Mouse (Mus musculus): ENCODE measurements at regions not wholly inside any gene's neighbourhood (a gene's known extent, or its start where the extent isn't known, plus 50 kb on each side); places are given as distances from the start of the nearest gene placed in this dataset.

GRCm38 (mm10) chr10:92312278-92312677 lies 409.9 kb downstream of the Nedd1 start:
- DNase-seq (ENCODE audit: low spot score) (no peak), ATAC-seq (no peak)
- TF ChIP-seq EP300 (IDR thresholded peaks at IDR 0.05) = no peak
- no peak for TF ChIP-seq CTCF (IDR thresholded peaks at IDR 0.05)
- 73% methylated on average over 6 of the region's 6 CpGs for whole genome bisulfite sequencing
- no peaks in the 10 kb centered on the region for H3K36me3 ChIP-seq (ENCODE audit: insufficient read depth, low read length)
- no peaks in the 10 kb centered on the region for H3K9me3 ChIP-seq (ENCODE audit: low read length)
- H3K27ac ChIP-seq (ENCODE audit: low read length) = no peak overlapping the region
- no peak overlapping the region for H3K9ac ChIP-seq (replicated peaks; ENCODE audit: low read depth)
- no peak overlapping the region for H3K4me3 ChIP-seq (ENCODE audit: low read depth, low read length)
- H3K4me1 ChIP-seq (ENCODE audit: insufficient read depth, low read depth, low read length) = no peaks in the 10 kb centered on the region
- H3K27me3 ChIP-seq (replicated peaks; ENCODE audit: insufficient read depth, low read length) = no peaks in the 10 kb centered on the region
- H3K4me2 ChIP-seq (replicated peaks; ENCODE audit: low read depth, low read length) = no peak overlapping the region

- Histone ChIP-seq H3K36me3 (ENCODE audit: insufficient read depth, low read length) (no peaks in the 10 kb centered on the region), H3K9ac (replicated peaks; ENCODE audit: low read depth) (no peak overlapping the region), H3K4me1 (ENCODE audit: insufficient read depth, low read depth, low read length) (no peaks in the 10 kb centered on the region), H3K4me3 (ENCODE audit: low read depth, low read length) (no peak overlapping the region), H3K9me3 (ENCODE audit: low read length) (no peaks in the 10 kb centered on the region), H3K27me3 (replicated peaks; ENCODE audit: insufficient read depth, low read length) (no peaks in the 10 kb centered on the region), H3K27ac (ENCODE audit: low read length) (no peak overlapping the region), H3K4me2 (replicated peaks; ENCODE audit: low read depth, low read length) (no peak overlapping the region)
- TF ChIP-seq CTCF (IDR thresholded peaks at IDR 0.05) = no peak
- TF ChIP-seq EP300 (IDR thresholded peaks at IDR 0.05) = no peak
- 74% methylated on average over 3 of the region's 3 CpGs for WGBS
- DNase-seq (ENCODE audit: low spot score) (no peak), ATAC-seq (no peak)
These were observed 413.6 kb downstream of the Nedd1 start for GRCm38 (mm10) chr10:92308643-92309042.

DNA sequence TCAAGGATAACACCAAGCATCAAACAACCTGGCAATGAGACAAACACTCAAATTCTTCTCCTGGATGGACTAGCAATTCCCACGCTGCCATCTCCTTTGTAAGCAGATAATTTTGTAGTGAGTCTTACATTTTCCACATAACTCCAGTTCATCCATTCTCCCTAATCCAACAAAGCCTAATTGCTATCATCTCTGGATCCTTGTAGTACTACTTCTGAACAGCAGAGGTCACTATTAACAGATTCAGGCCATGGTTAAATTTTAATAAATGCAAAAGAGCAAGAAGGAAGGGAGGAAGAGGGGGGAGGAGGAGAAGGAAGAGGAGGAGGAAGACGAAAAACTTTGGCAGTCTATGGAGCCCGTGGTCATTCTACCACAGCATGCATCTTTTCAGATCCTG lies 414.4 kb downstream of the Nedd1 start:
- H3K27me3 ChIP-seq (replicated peaks; ENCODE audit: insufficient read depth, low read length) = no peaks in the 10 kb centered on the region
- no peaks in the 10 kb centered on the region for H3K36me3 ChIP-seq (ENCODE audit: insufficient read depth, low read length)
- H3K9ac ChIP-seq (replicated peaks; ENCODE audit: low read depth) = no peak overlapping the region
- H3K4me1 ChIP-seq (ENCODE audit: insufficient read depth, low read depth, low read length) = no peaks in the 10 kb centered on the region
- peak; percentile 58 for DNase-seq (ENCODE audit: low spot score)
- no peak overlapping the region for H3K4me3 ChIP-seq (ENCODE audit: low read depth, low read length)
- no peak for ATAC-seq
- no peaks in the 10 kb centered on the region for H3K9me3 ChIP-seq (ENCODE audit: low read length)
- 21% methylated on average over 3 of the region's 3 CpGs for WGBS
- TF ChIP-seq CTCF (IDR thresholded peaks at IDR 0.05) (peak; percentile 77), EP300 (IDR thresholded peaks at IDR 0.05) (no peak)
- H3K27ac ChIP-seq (ENCODE audit: low read length) = no peak overlapping the region
- no peak overlapping the region for H3K4me2 ChIP-seq (replicated peaks; ENCODE audit: low read depth, low read length)

GRCm38 (mm10) chr10:92298693-92299092 lies 423.5 kb downstream of the Nedd1 start:
- H3K4me3 ChIP-seq (ENCODE audit: low read depth, low read length) = no peak overlapping the region
- no peaks in the 10 kb centered on the region for H3K36me3 ChIP-seq (ENCODE audit: insufficient read depth, low read length)
- no peaks in the 10 kb centered on the region for H3K27me3 ChIP-seq (replicated peaks; ENCODE audit: insufficient read depth, low read length)
- ATAC-seq (no peak), DNase-seq (ENCODE audit: low spot score) (no peak)
- H3K27ac ChIP-seq (ENCODE audit: low read length) = no peak overlapping the region
- no peaks in the 10 kb centered on the region for H3K4me1 ChIP-seq (ENCODE audit: insufficient read depth, low read depth, low read length)
- no peak overlapping the region for H3K4me2 ChIP-seq (replicated peaks; ENCODE audit: low read depth, low read length)
- WGBS = 73% methylated on average over 13 of the region's 13 CpGs
- no peak overlapping the region for H3K9ac ChIP-seq (replicated peaks; ENCODE audit: low read depth)
- H3K9me3 ChIP-seq (ENCODE audit: low read length) = no peaks in the 10 kb centered on the region
- no peak for TF ChIP-seq EP300 (IDR thresholded peaks at IDR 0.05)
- TF ChIP-seq CTCF (IDR thresholded peaks at IDR 0.05) = no peak

DNA sequence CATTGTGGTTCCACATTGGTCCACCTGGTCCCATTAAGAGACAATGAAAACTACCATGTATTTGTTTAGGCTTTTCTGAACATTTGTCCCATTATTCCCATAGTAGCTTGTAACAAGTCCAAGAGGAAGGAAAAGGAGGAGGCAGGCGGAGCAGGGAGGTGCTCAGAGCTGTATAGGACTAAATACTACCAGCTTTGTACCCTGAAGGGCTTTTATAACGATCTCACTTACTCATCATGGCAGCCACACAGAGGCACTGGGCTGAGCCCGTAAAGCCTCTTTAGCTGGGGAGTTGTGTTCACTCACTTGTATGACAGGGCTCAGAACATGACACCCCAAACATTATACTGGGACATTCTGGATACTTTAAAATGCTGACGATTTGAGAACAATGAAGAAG lies 425.4 kb downstream of the Nedd1 start:
- no peaks in the 10 kb centered on the region for H3K36me3 ChIP-seq (ENCODE audit: insufficient read depth, low read length)
- 68% methylated on average over 4 of the region's 4 CpGs for WGBS
- TF ChIP-seq CTCF (IDR thresholded peaks at IDR 0.05) = no peak
- H3K27ac ChIP-seq (ENCODE audit: low read length) = no peak overlapping the region
- no peak overlapping the region for H3K4me3 ChIP-seq (ENCODE audit: low read depth, low read length)
- H3K4me2 ChIP-seq (replicated peaks; ENCODE audit: low read depth, low read length) = no peak overlapping the region
- ATAC-seq (no peak), DNase-seq (ENCODE audit: low spot score) (no peak)
- no peaks in the 10 kb centered on the region for H3K4me1 ChIP-seq (ENCODE audit: insufficient read depth, low read depth, low read length)
- no peak overlapping the region for H3K9ac ChIP-seq (replicated peaks; ENCODE audit: low read depth)
- no peaks in the 10 kb centered on the region for H3K27me3 ChIP-seq (replicated peaks; ENCODE audit: insufficient read depth, low read length)
- no peaks in the 10 kb centered on the region for H3K9me3 ChIP-seq (ENCODE audit: low read length)

DNA sequence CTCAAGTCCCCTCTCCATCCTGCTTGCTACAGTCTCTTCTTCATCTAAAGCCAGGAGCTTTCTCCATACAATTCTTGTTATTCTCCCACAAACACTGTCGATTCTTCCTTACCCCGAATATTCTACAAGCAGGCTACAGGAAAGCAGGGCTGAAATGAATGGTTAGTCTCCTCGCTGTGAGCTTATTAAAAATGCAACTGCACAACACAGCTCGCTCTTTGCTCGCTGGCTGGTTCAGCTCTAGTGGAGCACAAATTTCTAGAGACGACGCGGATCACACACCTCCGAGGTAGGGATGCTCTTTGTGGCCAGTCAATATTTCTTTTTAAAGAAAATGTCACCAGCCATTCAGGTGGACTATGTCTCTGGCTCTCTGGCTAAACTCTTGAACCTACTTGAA lies 425.9 kb downstream of the Nedd1 start:
- no peak for DNase-seq (ENCODE audit: low spot score)
- Histone ChIP-seq H3K27ac (ENCODE audit: low read length) (no peak overlapping the region), H3K4me3 (ENCODE audit: low read depth, low read length) (no peak overlapping the region), H3K36me3 (ENCODE audit: insufficient read depth, low read length) (no peaks in the 10 kb centered on the region), H3K4me2 (replicated peaks; ENCODE audit: low read depth, low read length) (no peak overlapping the region), H3K27me3 (replicated peaks; ENCODE audit: insufficient read depth, low read length) (no peaks in the 10 kb centered on the region), H3K9ac (replicated peaks; ENCODE audit: low read depth) (no peak overlapping the region), H3K9me3 (ENCODE audit: low read length) (no peaks in the 10 kb centered on the region), H3K4me1 (ENCODE audit: insufficient read depth, low read depth, low read length) (no peaks in the 10 kb centered on the region)
- TF ChIP-seq EP300 (IDR thresholded peaks at IDR 0.05) = no peak
- no peak for TF ChIP-seq CTCF (IDR thresholded peaks at IDR 0.05)
- ATAC-seq = no peak
- WGBS = 91% methylated on average over 9 of the region's 9 CpGs

- no peak for DNase-seq (ENCODE audit: low spot score)
- Histone ChIP-seq H3K9me3 (ENCODE audit: low read length) (no peaks in the 10 kb centered on the region), H3K27ac (ENCODE audit: low read length) (no peak overlapping the region), H3K9ac (replicated peaks; ENCODE audit: low read depth) (no peak overlapping the region), H3K4me3 (ENCODE audit: low read depth, low read length) (no peak overlapping the region), H3K4me1 (ENCODE audit: insufficient read depth, low read depth, low read length) (no peaks in the 10 kb centered on the region; the same call in 1 of the 2 replicates), H3K36me3 (ENCODE audit: insufficient read depth, low read length) (no peaks in the 10 kb centered on the region), H3K27me3 (replicated peaks; ENCODE audit: insufficient read depth, low read length) (no peaks in the 10 kb centered on the region), H3K4me2 (replicated peaks; ENCODE audit: low read depth, low read length) (no peak overlapping the region)
- WGBS = 32% methylated on average over 4 of the region's 4 CpGs
- TF ChIP-seq EP300 (IDR thresholded peaks at IDR 0.05) (no peak), CTCF (IDR thresholded peaks at IDR 0.05) (no peak)
- no peak for ATAC-seq
These were observed 429.0 kb downstream of the Nedd1 start for GRCm38 (mm10) chr10:92293261-92293660.
